Mouse (Mus musculus) yolk sac, embryonic 10.5 days (tissue): ENCODE data around the gene Bex1.
"Not testable (repeated sequence)": the region's sequence is repeated elsewhere in the genome, so short reads cannot be mapped to it uniquely, and the experiment has no call there.

Experiments
- DNase-seq: peaks from one replicate; pipeline ENCODE4 v3.0.0-alpha.2; 2017; ENCODE audit warnings: low spot score

The Bex1 gene

GRCm38 (mm10) chrX:136214729-136215677, at the start of gene Bex1, which contains the start of gene Tceal7:
Gene Bex1 (minus strand): TSS chrX:136215513.
Gene Tceal7 (plus strand): TSS chrX:136214779.
- DNase-seq: not testable (repeated sequence)

- peak; percentile 53 for DNase-seq
Observed at GRCm38 (mm10) chrX:136252023-136252729, 36.9 kb upstream of the Bex1 start.

GRCm38 (mm10) chrX:136249671-136250070, 34.4 kb upstream of the Bex1 start:
- DNase-seq: no peak

- DNase-seq: no peak
Observed at GRCm38 (mm10) chrX:136248811-136249210, 33.5 kb upstream of the Bex1 start.

GRCm38 (mm10) chrX:136245521-136246071, 30.3 kb upstream of the Bex1 start:
- peak; percentile 84 for DNase-seq

GRCm38 (mm10) chrX:136244574-136245229, 29.4 kb upstream of the Bex1 start, which contains the start of gene Tceal9:
Gene Tceal9 (plus strand): TSS chrX:136245079.
- peak; percentile 86 for DNase-seq

GRCm38 (mm10) chrX:136243181-136243580, 27.9 kb upstream of the Bex1 start:
- no peak for DNase-seq

- no peak for DNase-seq
Observed at GRCm38 (mm10) chrX:136238118-136238517, 22.8 kb upstream of the Bex1 start.

GRCm38 (mm10) chrX:136227768-136228167, 12.5 kb upstream of the Bex1 start:
- DNase-seq: no peak

- no peak for DNase-seq
Observed at GRCm38 (mm10) chrX:136223714-136224113, 8.4 kb upstream of the Bex1 start.

- DNase-seq: no peak
Observed at GRCm38 (mm10) chrX:136216303-136216702, 990 bp upstream of the Bex1 start.

- no peak for DNase-seq
Observed at GRCm38 (mm10) chrX:136213396-136213795, 1.9 kb downstream of the Bex1 start.

GRCm38 (mm10) chrX:136204406-136204805, 10.9 kb downstream of the Bex1 start:
- DNase-seq: no peak

- DNase-seq: peak; percentile 80
Observed at GRCm38 (mm10) chrX:136203664-136204066, 11.6 kb downstream of the Bex1 start, which contains the start of gene Tceal5. Gene Tceal5 (minus strand): TSS chrX:136203876.

GRCm38 (mm10) chrX:136203257-136203656, 12.1 kb downstream of the Bex1 start:
- no peak for DNase-seq

GRCm38 (mm10) chrX:136196873-136197272, 18.4 kb downstream of the Bex1 start:
- no peak for DNase-seq

- no peak for DNase-seq
Observed at GRCm38 (mm10) chrX:136195193-136195944, 19.9 kb downstream of the Bex1 start.

GRCm38 (mm10) chrX:136183107-136183506, 32.2 kb downstream of the Bex1 start:
- no peak for DNase-seq

- DNase-seq: no peak
Observed at GRCm38 (mm10) chrX:136180897-136181553, 34.3 kb downstream of the Bex1 start.

GRCm38 (mm10) chrX:136172786-136173185, 42.5 kb downstream of the Bex1 start:
- no peak for DNase-seq
